Mouse (Mus musculus) hindlimb bud, embryonic 11.5 days (tissue): ENCODE measurements around the gene Gm6268.

Experiments
- DNase-seq: peaks from one replicate; pipeline ENCODE4 v3.0.0-alpha.2; 2012; ENCODE audit warnings: low read depth, low spot score; ENCODE audit errors: extremely low spot score

Gm6268 gene

GRCm38 (mm10) chrX:36400980-36401379, at the start of gene Gm6268:
TSS of gene Gm6268 (plus strand) at chrX:36401280.
- DNase-seq, result no peak

DNA sequence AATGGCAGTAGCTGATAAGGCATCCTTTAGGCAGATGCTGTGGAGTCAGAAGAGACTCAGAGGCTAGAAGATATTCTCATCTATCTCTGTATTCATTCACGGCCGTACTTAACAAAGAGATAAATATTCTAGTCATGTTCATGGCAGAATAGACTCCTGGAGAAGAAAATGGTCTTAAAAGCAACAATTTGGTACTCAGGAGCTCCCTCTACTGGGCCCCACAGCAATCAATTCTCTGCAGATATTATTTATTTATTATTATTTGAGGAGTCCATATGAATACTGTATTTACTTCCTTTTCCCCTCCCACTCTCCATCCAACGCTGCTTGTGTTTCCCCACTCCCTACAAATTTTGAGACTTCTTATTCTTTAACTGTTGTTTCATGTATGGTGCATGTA, 48.6 kb upstream of the Gm6268 start:
- DNase-seq, result no peak

GRCm38 (mm10) chrX:36385340-36385739, 15.7 kb upstream of the Gm6268 start:
- no peak for DNase-seq

DNA sequence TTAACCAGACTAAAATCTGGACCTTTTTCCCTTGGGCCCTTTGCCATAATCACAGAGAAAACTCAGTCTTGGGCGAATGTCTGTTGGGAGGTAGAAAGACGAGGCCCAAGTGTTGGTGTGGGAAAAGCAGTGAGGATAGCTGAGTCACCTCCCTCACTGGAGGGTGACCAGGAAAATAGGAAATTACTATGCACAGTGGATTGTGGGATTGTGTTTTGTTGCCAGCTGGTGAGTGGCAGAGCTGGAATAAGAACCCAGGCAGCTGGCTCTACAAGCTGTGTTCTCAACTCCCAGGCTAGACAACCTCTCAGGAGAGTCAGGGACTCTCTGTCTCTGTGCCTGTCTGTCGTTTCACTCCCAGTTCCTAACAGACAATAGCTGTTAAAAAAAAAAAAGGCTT, 11.1 kb upstream of the Gm6268 start:
- DNase-seq, result no peak

DNA sequence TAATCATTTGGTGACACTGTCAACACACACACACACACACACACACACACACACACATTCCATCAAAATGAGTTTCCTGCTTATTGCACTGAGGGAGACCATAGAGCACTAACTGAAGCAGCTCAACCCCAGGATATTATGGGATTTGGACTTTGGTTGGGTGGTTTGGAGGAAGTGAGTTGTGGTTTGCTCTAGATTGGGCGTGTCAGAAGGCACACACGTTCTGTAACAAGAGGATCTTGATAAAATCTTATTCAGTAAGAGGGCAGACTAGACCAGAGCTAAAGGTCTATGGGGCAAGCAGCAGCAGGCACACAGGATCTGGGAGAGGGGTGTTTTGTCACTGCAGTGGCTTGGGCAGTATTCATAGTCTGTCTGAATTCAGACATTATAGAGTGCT, 10.6 kb upstream of the Gm6268 start:
- no peak for DNase-seq

GRCm38 (mm10) chrX:36392672-36393071, 8.4 kb upstream of the Gm6268 start:
- no peak for DNase-seq

- DNase-seq, result no peak
Measured at GRCm38 (mm10) chrX:36393279-36393678, 7.8 kb upstream of the Gm6268 start.

DNA sequence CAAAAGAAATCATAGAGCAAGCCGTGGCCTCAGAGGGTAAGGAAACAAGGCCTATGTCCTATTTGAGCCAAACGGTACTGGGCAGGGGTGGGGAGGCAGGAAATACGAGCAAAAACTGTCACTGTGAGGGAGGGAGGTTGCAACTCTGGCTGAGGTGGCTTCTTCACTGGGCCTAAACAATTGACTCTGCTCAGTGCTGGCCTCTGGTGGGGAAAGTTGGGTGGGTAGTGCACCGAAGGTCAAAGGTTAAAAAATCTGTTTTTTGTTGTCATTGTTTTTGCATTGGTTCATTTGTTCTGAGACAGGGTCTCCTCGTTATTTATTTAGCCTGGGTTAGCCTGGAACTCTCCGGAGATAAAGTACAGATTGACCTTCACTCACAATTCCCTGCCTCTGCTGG, 1.2 kb downstream of the Gm6268 start:
- no peak for DNase-seq

DNA sequence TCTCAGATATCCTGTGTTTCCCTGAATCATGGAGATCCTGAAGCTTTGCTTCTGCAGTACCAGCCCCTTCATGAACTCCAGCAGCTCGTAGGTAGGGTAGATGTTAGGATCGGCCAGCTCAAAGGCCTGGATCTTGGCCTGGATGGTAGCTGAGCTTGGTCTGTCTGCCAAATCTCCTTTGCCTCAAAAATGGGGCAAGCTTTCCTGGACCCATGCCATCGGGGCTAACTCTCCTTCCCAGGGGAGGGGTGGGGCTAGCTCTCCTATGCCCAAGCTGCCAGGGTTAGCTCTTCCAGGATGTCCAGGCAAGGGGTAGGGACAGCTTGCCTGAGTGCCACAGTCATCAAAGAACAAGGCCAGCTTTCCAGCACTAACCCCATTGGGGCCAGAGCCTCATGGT, 18.1 kb downstream of the Gm6268 start:
- no peak for DNase-seq

- no peak for DNase-seq
Measured at GRCm38 (mm10) chrX:36434993-36435392, 33.9 kb downstream of the Gm6268 start.

- no peak for DNase-seq
Measured at GRCm38 (mm10) chrX:36437932-36438331, 36.9 kb downstream of the Gm6268 start.
